Mouse (Mus musculus): ENCODE results near the gene Trip12. TPM values are rescaled to one million over a fixed set of nuclear protein-coding genes. Genes with fewer than 3 reads are reported as not detected.
A peak's percentile ranks its signal among the peaks of the same experiment; 100 is the strongest.

Trip12 gene
- polyA plus RNA-seq, 1 experiment from 2014 or later = 115 TPM

- no peaks in the 10 kb centered on the region for H3K9me3 ChIP-seq
- 61% methylated on average over 4 of the region's 4 CpGs for WGBS
- no peaks in the 10 kb centered on the region for H3K27me3 ChIP-seq
- H3K9ac ChIP-seq (replicated peaks) = no peak overlapping the region
- H3K27ac ChIP-seq (replicated peaks) = no peak overlapping the region
- no peak for ATAC-seq (ENCODE audit: low FRiP score, low read depth)
- no peaks in the 10 kb centered on the region for H3K4me1 ChIP-seq
- H3K36me3 ChIP-seq = no peaks in the 10 kb centered on the region
- no peak overlapping the region for H3K4me2 ChIP-seq (replicated peaks)
- no peak overlapping the region for H3K4me3 ChIP-seq
Measured at GRCm38 (mm10) chr1:84872939-84873338, 32.6 kb upstream of the Trip12 start.

- Histone ChIP-seq H3K4me1 (no peaks in the 10 kb centered on the region), H3K4me2 (replicated peaks) (no peak overlapping the region), H3K4me3 (no peak overlapping the region), H3K27me3 (no peaks in the 10 kb centered on the region), H3K36me3 (no peaks in the 10 kb centered on the region), H3K27ac (replicated peaks) (no peak overlapping the region), H3K9me3 (no peaks in the 10 kb centered on the region), H3K9ac (replicated peaks) (no peak overlapping the region)
- 19% methylated on average over 3 of the region's 3 CpGs for WGBS
- no peak for ATAC-seq (ENCODE audit: low FRiP score, low read depth)
Measured at GRCm38 (mm10) chr1:84872105-84872504, 31.8 kb upstream of the Trip12 start.

GRCm38 (mm10) chr1:84871131-84871530 lies 30.8 kb upstream of the Trip12 start:
- H3K9me3 ChIP-seq = no peaks in the 10 kb centered on the region
- H3K4me1 ChIP-seq = no peaks in the 10 kb centered on the region
- no peak for ATAC-seq (ENCODE audit: low FRiP score, low read depth)
- 75% methylated on average over 5 of the region's 6 CpGs for WGBS
- no peak overlapping the region for H3K4me2 ChIP-seq (replicated peaks)
- no peaks in the 10 kb centered on the region for H3K27me3 ChIP-seq
- no peak overlapping the region for H3K27ac ChIP-seq (replicated peaks)
- no peak overlapping the region for H3K9ac ChIP-seq (replicated peaks)
- no peak overlapping the region for H3K4me3 ChIP-seq
- H3K36me3 ChIP-seq = no peaks in the 10 kb centered on the region

- 49% methylated on average over 7 of the region's 7 CpGs for WGBS
- H3K36me3 ChIP-seq = no peaks in the 10 kb centered on the region
- H3K4me3 ChIP-seq = no peak overlapping the region
- H3K9me3 ChIP-seq = no peaks in the 10 kb centered on the region
- no peak overlapping the region for H3K4me2 ChIP-seq (replicated peaks)
- H3K9ac ChIP-seq (replicated peaks) = no peak overlapping the region
- ATAC-seq (ENCODE audit: low FRiP score, low read depth) = no peak
- H3K4me1 ChIP-seq = no peaks in the 10 kb centered on the region
- H3K27ac ChIP-seq (replicated peaks) = no peak overlapping the region
- no peaks in the 10 kb centered on the region for H3K27me3 ChIP-seq
Measured at GRCm38 (mm10) chr1:84869498-84869897, 29.2 kb upstream of the Trip12 start.

- no peak overlapping the region for H3K4me3 ChIP-seq
- H3K36me3 ChIP-seq = no peaks in the 10 kb centered on the region
- H3K27ac ChIP-seq (replicated peaks) = no peak overlapping the region
- H3K4me1 ChIP-seq = no peaks in the 10 kb centered on the region
- H3K27me3 ChIP-seq = no peaks in the 10 kb centered on the region
- ATAC-seq (ENCODE audit: low FRiP score, low read depth) = no peak
- no peaks in the 10 kb centered on the region for H3K9me3 ChIP-seq
- H3K4me2 ChIP-seq (replicated peaks) = no peak overlapping the region
- H3K9ac ChIP-seq (replicated peaks) = no peak overlapping the region
- 80% methylated on average over 4 of the region's 4 CpGs for WGBS
Measured at GRCm38 (mm10) chr1:84868841-84869240, 28.5 kb upstream of the Trip12 start.

- Histone ChIP-seq H3K27me3 (no peaks in the 10 kb centered on the region), H3K4me2 (replicated peaks) (no peak overlapping the region), H3K27ac (replicated peaks) (no peak overlapping the region), H3K4me1 (no peaks in the 10 kb centered on the region), H3K4me3 (no peak overlapping the region), H3K9ac (replicated peaks) (no peak overlapping the region), H3K9me3 (no peaks in the 10 kb centered on the region), H3K36me3 (no peaks in the 10 kb centered on the region)
- ATAC-seq (ENCODE audit: low FRiP score, low read depth) = no peak
Measured at GRCm38 (mm10) chr1:84868311-84868710, 28.0 kb upstream of the Trip12 start.

- Histone ChIP-seq H3K27ac (replicated peaks) (no peak overlapping the region), H3K4me2 (replicated peaks) (no peak overlapping the region), H3K36me3 (no peaks in the 10 kb centered on the region), H3K27me3 (no peaks in the 10 kb centered on the region), H3K9me3 (no peaks in the 10 kb centered on the region), H3K4me3 (no peak overlapping the region), H3K4me1 (no peaks in the 10 kb centered on the region), H3K9ac (replicated peaks) (no peak overlapping the region)
- WGBS = 95% methylated on average over 3 of the region's 3 CpGs
- 0 out of 2 replicates have a peak, but pooled peaks have one; percentile 6 for ATAC-seq (ENCODE audit: low FRiP score, low read depth)
Measured at GRCm38 (mm10) chr1:84866706-84867230, 26.5 kb upstream of the Trip12 start.

- Histone ChIP-seq H3K27me3 (no peaks in the 10 kb centered on the region), H3K36me3 (no peaks in the 10 kb centered on the region), H3K9ac (replicated peaks) (no peak overlapping the region), H3K27ac (replicated peaks) (no peak overlapping the region), H3K9me3 (no peaks in the 10 kb centered on the region), H3K4me3 (no peak overlapping the region), H3K4me2 (replicated peaks) (no peak overlapping the region), H3K4me1 (no peaks in the 10 kb centered on the region)
- WGBS = 92% methylated on average over 6 of the region's 6 CpGs
- 0 out of 2 replicates have a peak, but pooled peaks have one; percentile 12 for ATAC-seq (ENCODE audit: low FRiP score, low read depth)
Measured at GRCm38 (mm10) chr1:84866231-84866630, 25.9 kb upstream of the Trip12 start.

- ATAC-seq (ENCODE audit: low FRiP score, low read depth) = no peak
- WGBS = 74% methylated on average over 2 of the region's 2 CpGs
Measured at GRCm38 (mm10) chr1:84864645-84865044, 24.3 kb upstream of the Trip12 start.

GRCm38 (mm10) chr1:84861255-84861630 lies 20.9 kb upstream of the Trip12 start:
- WGBS = 68% methylated on average over 1 of the region's 1 CpGs
- H3K9ac ChIP-seq (replicated peaks) = no peak overlapping the region

More at GRCm38 (mm10) chr1:84864645-84865044, 24.3 kb upstream of the Trip12 start:
- H3K27ac ChIP-seq (replicated peaks) = no peak overlapping the region
- H3K4me1 ChIP-seq = no peaks in the 10 kb centered on the region
- no peak overlapping the region for H3K4me2 ChIP-seq (replicated peaks)
- no peaks in the 10 kb centered on the region for H3K27me3 ChIP-seq
- no peaks in the 10 kb centered on the region for H3K9me3 ChIP-seq
- H3K4me3 ChIP-seq = no peak overlapping the region
- H3K36me3 ChIP-seq = no peaks in the 10 kb centered on the region
- H3K9ac ChIP-seq (replicated peaks) = no peak overlapping the region

GRCm38 (mm10) chr1:84860360-84861254 lies 20.3 kb upstream of the Trip12 start:
- Histone ChIP-seq H3K36me3 (no peaks in the 10 kb centered on the region), H3K27me3 (no peaks in the 10 kb centered on the region), H3K9me3 (no peaks in the 10 kb centered on the region), H3K9ac (replicated peaks) (no peak overlapping the region), H3K4me1 (no peaks in the 10 kb centered on the region), H3K27ac (replicated peaks) (no peak overlapping the region), H3K4me2 (replicated peaks) (no peak overlapping the region), H3K4me3 (no peak overlapping the region)
- 83% methylated on average over 10 of the region's 10 CpGs for WGBS
- no peak for ATAC-seq (ENCODE audit: low FRiP score, low read depth)

More at GRCm38 (mm10) chr1:84861255-84861630, 20.9 kb upstream of the Trip12 start:
- no peaks in the 10 kb centered on the region for H3K36me3 ChIP-seq
- no peaks in the 10 kb centered on the region for H3K4me1 ChIP-seq
- no peaks in the 10 kb centered on the region for H3K27me3 ChIP-seq
- no peak overlapping the region for H3K4me2 ChIP-seq (replicated peaks)
- no peak for ATAC-seq (ENCODE audit: low FRiP score, low read depth)
- H3K27ac ChIP-seq (replicated peaks) = no peak overlapping the region
- H3K9me3 ChIP-seq = no peaks in the 10 kb centered on the region
- H3K4me3 ChIP-seq = no peak overlapping the region

- Histone ChIP-seq H3K9ac (replicated peaks) (no peak overlapping the region), H3K4me2 (replicated peaks) (no peak overlapping the region), H3K4me3 (no peak overlapping the region), H3K9me3 (no peaks in the 10 kb centered on the region), H3K4me1 (no peaks in the 10 kb centered on the region), H3K27ac (replicated peaks) (no peak overlapping the region), H3K27me3 (no peaks in the 10 kb centered on the region), H3K36me3 (no peaks in the 10 kb centered on the region)
- WGBS = 89% methylated on average over 6 of the region's 6 CpGs
- ATAC-seq (ENCODE audit: low FRiP score, low read depth) = no peak
Measured at GRCm38 (mm10) chr1:84859597-84859996, 19.3 kb upstream of the Trip12 start.
